Mouse (Mus musculus) heart, adult 9 months (tissue): ENCODE data around the gene Cnot2.
"Not testable (repeated sequence)": the region's sequence is repeated elsewhere in the genome, so short reads cannot be mapped to it uniquely, and the experiment has no call there.

Experiments
- DNase-seq, 2 experiments: peaks; one replicate each; pipeline ENCODE4 v3.0.0; 2022; ENCODE audit warnings: low spot score in 2 of 2

Cnot2 gene

DNA sequence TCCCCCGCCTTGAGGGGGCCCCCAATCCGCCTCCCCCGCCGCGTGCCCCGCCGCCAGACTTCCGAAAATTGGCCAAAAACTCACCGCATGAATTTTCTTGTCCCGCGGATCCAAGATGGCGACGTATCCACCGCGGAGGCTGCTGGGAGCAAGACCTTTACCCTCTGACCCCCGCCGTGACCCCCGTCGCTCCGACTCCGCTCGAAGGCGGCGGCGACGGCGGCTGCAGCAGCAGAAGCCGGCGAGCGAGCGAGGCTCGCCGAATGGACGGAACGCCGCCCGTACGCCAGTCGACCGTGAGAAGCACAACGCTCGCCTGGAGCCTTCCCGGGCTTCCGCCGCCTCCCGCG, at the start of gene Cnot2:
TSS of gene Cnot2 (minus strand) at position 143 of the 350 bp plus-strand sequence.
- DNase-seq: peak; percentile 81 to 90

DNA sequence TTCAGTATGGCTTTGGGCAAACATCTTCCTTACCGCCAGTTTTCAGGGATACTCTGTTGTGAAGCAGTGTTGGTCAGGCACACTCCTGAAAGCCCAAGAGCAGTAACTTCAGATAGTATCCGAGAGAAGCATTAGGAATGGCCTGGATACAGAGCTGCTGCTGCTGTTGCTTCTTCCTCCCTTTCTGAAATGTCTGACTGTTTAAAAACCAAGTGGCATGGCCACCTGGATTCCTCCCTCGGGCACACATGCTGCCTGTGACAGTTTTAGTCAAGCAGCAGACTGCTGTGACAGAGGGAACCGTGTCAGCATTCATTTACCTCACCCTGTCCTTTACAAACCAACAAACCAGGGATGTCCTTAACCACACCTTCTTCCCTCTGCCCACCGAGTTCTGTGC, 47.6 kb upstream of the Cnot2 start:
- DNase-seq: no peak

DNA sequence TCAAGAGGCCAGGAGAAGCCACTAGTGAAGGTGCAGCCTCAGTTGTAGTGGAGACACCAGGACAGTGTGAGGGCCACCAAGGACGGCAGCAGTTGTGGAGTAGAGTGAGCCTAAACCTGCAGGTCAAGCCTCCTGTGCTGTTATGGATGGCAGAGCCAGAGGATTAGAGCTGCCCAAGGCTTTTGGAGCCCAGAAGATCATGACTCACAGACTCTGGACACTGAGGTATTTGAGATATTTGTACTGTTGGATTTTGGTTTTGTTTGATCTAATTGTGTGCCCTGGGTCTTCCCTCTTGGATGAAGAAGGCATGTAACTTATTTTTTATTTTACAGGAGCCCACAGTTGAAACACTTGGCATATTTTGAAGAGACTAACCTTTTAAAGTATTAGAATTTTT, 44.7 kb upstream of the Cnot2 start:
- DNase-seq: no peak

DNA sequence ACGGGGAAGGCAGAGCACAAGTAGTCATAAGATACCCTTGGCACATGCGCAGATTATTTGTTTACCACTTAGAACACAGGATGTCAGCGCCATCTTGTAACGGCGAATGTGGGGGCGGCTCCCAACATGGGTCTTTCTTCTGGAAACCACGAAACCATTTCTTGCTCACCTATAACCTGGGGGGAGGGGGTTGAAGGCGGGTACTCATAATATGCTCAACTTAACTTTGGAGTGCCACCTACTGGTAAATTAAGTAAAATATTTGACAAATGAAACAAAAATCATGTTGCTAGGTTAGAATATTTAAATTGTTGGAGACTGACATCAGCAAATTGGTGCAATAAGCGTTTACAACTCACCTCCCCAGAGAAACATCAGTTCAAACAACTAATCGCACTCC, 31.9 kb upstream of the Cnot2 start:
- not testable (repeated sequence) for DNase-seq

DNA sequence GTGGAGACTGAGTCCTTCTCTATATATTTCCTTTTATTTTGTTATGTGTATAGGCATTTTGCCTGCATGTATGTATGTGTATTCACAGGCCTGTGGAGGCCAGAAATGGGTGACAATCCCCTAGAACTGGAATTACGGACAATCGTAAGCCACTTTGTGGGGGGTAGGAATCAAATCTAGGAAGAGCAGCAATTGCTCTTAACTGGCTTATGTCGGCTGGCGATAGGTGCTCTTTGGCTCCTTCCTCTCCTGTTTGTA, 23.5 kb upstream of the Cnot2 start:
- DNase-seq: no peak

DNA sequence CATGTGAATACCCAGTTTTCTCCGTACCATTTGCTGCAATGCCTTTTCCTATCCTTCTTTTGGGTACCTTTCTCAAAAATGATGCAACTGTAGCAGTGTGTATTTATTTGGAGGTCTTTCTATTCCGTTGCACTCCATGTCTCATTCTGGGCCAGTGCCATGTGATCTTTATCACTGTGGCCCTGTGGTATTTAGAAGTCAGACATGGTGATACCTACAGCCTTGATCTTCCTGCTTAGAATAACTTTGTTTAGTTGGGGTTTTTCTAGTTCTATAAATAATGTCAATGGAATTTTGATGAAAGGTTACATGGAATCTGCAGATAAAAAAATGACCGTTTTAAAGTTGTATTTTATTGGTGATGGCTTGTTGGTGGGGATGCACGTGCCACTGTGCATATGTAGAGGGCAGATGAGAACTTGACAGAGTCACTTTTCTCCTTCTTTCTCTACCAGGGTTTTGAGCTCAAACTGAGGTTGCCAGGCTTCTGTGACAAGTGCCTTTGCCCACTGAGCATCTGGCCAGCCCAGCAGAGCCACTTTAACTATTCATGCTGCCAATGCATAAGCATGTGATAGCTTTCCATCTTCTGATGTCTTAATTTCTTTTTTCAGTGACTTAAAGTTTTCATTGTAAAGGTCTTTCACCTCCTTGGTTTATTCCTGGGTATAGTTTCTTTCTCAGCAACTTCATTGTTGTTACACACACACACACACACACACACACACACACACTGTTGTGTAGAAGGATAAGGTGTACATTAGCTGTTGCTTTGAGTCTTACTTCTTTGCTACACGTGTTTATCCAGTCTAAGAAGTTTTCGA, 23.0 kb upstream of the Cnot2 start:
- DNase-seq: no peak

DNA sequence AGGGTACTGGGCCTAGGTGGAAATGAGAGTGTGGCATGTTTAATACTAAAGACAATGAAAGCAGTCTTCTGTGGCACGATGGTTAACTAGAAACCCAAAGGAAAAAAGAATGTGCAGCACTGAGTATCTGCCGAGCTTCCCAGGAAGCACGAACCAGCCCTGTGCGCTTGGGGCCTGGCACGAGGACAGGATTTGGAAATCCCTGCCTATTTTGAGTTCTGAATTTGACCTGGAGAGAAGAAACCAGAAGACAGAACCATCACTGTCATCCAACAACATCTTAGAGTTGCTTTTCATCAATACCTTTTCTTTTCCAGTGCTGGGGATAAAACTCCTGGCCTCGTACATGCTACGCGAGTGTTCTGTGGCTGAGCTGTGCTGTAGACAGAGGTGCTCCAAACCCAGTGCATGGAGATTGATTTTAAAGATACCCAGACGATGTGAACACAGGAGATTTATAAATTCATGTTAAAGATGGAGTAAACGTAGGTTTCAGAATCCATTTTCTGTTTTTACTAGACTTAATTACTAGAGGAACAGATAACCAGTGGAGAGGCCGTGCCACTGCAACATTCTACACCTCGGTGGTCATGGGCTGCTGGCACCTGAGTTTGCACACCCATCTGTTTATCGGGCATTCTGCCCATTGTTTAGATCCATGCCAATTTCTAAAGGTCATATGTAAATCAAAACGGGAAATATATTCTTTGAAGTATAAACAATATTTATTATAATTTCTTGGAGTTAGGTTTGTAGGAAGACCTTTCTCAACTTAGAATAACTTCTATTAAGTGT, 17.9 kb upstream of the Cnot2 start:
- no peak for DNase-seq

DNA sequence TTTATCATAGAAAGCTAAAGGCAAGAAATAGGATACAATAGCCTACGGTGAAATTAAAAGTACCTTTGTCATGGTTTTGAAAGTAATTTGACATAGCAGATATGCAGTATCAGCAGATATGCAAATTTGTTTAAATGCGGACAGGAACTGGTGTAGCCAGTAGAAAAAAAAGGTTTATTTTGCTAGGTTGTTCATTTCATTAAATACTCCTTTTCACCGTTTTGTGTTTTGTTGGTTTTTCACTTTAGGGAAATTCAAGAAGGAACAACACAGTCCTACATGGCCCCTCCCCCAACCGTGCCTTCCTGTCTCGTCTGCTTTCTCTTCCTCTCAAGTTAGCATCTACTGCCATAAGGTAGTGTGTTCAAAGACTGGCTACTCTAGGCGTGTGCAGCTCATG, 1.4 kb upstream of the Cnot2 start:
- DNase-seq: no peak

DNA sequence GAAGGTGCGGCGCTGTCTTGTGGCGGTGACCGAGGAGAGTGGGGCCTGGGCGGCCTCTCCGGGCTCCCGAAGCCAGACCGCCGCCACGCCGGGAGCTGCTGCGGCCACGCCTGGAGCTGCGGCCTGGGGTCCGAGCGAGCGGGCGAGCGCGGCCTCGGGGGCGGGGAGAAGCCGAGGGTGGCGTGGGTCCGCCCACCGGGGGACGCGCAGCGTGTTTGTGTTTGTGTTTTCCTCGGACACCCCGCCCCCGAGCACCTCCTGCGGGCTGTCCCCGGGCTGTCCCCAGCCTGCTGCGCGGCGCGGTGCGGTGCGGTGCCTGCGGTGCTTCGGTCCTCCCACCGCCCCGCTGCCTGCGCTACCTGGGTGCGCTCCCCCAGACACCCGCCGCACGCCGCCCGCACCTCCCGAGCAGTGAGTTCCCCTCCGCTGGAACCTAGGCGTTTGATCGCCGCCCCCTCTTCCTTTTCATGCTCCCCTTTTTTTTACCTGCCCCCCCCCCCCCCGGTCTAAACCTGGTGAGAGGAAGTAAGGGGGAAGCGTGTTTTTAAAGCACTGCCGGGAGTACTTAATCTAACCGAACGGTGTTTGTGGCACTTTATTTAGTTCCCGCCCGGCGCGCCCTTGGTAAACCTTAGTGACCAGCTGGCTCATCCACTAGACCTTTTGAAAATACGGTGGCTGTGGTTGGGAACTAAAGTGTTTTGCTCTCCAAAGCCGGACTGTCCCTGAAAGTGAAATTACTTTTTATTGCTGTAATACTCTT, 589 bp upstream of the Cnot2 start:
- DNase-seq: peak; percentile 33 to 47

DNA sequence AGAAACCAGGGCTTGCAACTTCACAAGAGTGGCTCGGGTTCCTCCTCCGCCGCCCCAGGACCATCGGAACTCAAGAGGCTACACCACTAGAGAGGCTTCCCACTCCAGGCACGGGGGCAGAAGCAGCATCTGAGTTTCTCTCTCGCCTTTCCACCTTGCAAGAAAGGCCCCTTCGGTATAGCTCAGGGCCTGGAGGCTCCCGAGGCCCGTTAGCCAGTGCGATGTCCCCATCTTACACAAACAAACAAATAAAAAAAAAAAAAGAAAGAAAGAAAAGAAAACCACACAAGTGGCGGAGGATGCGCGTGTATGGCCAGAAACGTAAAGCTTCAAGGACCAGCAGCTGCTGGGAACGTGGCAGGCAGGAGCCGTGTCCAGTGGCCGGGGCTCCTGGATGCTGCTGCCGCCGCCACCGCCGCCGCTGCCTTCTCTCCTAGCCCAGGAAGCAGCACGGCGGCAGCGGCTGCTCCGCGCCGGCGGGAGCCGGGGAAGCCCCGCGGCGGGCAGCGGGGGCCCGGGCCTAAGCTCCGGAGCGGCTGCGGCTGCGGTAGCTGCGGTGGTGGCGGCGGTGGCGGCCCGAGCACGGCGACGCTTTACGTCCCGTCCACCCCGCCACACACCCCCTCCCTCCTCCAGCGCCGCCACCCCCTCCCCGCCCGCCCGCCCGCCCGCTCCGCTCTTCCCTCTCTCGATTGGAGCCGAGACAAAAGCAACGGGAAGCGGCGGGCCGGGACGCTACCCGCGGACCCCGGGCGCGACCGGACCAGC, 536 bp downstream of the Cnot2 start:
- peak; percentile 11 to 19 for DNase-seq

DNA sequence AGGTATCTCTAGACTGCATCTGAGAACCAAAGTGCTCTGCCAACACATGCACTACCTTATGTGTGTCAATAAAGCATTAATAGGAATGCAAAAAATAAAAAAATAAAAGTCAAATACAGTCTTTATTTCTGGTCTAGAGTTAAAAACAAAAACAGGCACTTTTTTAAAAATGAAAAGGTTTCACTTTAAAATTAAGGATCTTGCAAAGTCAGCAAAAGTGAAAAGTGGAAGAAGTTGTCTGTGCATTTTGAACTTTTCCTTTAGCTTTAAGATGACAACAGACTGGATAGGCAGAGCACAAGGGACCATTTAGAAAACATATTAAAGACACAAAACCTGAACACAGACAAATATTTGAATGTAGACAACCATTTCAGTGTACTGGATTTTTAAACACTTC, 1.8 kb downstream of the Cnot2 start:
- DNase-seq: no peak

DNA sequence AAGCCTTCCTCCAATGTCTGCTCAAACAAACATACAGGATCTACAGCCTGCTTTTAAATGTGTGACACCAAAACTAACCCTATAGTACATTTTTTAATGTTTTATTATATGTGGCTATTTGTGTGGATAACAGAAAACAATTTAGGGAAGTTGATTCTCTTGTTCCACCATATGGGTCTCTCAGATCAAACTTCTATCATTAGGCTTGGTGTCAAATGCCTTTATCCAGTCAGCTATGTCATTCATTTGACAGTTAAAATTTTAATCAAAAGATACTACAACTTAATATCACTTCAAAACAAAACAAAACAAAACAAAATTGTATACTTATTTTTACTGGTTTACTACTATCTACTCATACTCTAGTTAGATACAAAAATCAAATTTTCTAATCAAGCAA, 2.9 kb downstream of the Cnot2 start:
- no peak for DNase-seq

DNA sequence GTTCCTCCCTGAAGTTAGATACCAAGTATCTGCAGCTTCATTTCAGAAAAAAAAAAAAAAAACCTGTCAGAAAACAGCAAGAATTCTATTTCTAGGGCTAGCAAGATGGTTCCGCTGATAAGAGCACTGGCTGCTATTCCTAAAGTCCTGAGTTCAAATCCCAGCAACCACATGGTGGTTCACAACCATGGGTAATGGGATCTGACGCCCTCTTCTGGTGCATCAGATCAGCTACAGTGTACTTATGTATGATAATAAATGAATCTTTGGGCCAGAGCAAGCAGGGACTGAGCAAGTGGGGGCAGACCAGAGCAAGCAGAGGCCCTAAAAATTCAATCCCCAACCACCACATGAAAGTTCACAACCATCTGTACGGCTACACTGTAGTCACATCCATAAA, 4.1 kb downstream of the Cnot2 start:
- DNase-seq: no peak

DNA sequence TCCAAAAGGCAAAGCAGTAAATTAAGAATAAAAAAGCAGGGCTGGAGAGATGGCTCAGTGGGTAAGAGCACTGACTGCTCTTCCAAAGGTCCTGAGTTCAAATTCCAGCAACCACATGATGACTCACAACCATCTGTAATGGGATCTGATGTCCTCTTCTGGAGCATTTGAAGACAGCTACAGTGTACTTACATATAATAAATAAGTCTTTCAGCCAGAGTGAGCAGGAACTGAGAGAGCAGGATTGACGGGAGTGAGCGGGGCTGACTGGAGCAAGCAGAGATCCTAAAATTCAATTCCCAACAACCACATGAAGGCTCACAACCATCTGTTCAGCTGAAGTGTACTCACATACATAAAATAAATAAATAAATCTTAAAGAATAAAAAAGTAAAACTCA, 5.2 kb downstream of the Cnot2 start:
- DNase-seq: not testable (repeated sequence)

DNA sequence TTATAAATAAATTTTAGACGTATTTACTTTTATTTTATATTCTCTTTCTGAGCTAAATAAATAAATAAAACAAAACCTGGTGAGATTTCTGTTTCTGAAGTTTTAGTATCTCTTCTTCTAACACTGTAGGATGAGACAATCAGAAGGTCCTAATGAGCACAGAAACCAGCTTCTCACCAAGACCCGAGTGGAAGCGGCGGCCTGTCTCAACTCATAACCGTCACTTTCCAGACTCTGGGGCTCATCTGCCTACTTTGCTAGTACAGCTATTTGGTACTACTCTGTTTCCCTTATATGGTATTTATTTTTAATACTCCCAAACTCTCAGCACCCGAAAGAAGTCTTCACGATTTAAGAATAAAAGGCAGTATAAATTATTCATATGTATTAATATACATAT, 10.8 kb downstream of the Cnot2 start:
- no peak for DNase-seq

DNA sequence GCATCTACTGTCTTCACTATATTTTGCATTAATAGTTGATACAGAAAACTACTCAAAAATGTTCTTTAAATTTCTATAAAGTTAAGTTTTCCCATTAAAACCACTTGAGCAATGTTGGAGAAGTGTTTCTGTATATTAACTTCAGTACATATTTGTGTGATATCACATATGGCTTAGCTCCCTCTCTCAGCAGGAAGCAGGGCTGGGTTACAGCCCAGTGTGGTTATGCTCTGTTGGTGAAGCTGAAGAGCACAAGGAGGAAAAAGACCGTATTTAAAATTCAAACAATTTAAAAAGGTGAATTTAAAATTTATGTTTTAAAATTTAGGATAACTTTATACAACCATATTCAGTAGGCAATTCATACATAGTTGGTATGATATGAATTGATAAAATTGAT, 12.8 kb downstream of the Cnot2 start:
- DNase-seq: no peak

DNA sequence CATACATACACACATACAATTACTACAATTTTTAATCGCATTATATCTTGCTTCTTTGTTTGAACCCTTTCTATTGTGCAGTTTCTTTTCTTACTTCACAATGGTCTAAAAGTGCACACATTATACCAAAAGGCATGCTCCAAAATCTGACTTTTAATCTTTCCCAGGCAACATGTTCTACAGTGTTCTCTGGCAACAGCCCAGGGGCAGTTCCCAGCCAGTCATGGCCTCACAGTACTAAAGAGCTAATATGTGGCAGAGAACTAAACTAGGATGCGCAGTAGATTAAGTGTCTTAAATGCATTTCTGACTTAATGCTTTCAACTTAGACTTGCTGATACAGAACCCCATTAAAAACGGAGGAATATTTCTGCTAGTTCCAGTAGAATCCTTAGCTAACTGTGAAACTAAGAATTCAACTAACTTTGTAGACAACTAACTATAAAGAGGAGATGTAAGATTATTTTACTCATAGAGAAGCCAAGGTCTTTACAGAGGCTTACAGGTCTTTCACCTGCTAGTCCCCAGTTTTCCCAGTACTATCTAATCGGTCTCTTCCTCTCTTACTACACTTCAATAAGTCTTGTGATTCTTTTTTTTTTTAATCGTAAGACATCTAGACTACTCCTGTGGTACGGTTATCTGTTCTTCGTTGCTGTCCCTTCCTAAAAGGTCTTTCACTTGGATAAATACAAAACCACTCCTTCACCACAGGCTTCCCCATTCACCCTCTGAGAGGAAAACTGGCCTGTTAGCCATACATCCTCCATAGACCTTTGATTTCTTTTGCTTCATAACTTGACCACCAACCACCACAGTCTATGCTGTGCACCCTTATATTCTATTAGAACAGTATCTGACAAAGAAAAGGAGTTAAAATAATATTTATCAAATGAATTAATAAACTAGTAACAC, 13.6 kb downstream of the Cnot2 start:
- no peak for DNase-seq

DNA sequence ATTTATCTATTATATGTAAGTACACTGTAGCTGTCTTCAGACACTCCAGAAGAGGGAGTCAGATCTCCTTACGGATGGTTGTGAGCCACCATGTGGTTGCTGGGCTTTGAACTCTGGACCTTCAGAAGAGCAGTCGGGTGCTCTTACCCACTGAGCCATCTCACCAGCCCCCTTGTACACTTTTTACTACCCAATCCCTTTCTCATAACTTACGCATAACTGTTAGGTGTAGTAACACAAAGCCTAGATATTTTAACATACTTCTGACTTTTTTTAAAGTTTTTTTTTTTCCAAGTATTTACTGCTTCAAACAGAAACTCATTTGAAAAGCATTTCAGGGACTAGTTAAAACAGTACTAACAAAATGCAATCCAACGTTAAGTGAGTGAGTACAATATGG, 14.8 kb downstream of the Cnot2 start:
- DNase-seq: not testable (repeated sequence)

DNA sequence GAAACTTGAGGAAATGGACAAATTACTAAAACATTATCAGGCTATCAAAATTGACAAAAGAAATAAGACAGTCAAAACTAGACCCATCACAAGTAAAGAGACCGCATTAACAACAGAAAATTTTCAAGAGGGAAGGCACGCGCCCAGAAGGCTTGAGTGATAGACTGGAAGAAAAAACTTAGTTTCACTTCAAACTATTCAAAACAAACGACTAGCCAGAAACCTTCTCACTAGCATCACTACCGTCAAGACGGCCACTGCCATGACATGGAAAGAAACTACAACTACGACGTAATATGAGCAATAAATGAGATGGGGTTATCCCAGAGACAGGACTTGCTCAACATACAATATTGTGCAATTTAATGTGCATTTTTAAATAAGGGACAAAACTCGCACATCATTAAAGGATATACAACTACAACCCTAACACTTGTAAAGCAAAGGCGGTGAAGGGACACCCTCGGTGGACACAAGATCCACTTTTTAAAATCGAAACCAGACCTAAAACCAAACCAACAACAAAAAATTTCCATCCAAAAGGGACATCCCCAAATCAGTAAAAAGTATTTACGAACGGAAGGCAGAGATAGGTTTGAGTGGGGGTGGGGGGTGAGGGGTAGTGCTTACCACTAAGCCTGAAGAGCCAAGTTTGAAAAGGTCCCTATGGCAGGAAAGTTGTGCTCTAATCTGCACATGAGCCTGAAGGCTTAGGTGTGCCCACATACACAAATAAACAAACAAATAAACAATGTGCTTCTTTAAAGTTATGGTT, 16.3 kb downstream of the Cnot2 start:
- no peak for DNase-seq
